Mouse (Mus musculus) heart, embryonic 12.5 days (tissue): ENCODE results near the gene Tgoln1. TPM values are rescaled to one million over a fixed set of nuclear protein-coding genes. Genes with fewer than 3 reads are reported as not detected.

Source experiments
- ATAC-seq: fragments of 200-750 bp; cut with Nextera tagmentation; 2 replicates; pipeline ENCODE4 v1.8.0; 2017; ENCODE audit warnings: moderate TSS enrichment, moderate library complexity; ENCODE audit not compliant: insufficient number of reproducible peaks, low FRiP score
- H3K27ac ChIP-seq: fragments of 300-500 bp; sonication (generic); 2 replicates; pipeline ENCODE4 v1.5.1; 2016; ENCODE audit warnings: mild to moderate bottlenecking, moderate library complexity; ENCODE audit not compliant: poor library complexity, severe bottlenecking
- H3K27me3 ChIP-seq: fragments of 300-500 bp; sonication (generic); replicated peaks from 2 replicates; pipeline ENCODE4 v1.6.1; 2016; ENCODE audit warnings: mild to moderate bottlenecking, moderate library complexity
- H3K36me3 ChIP-seq: fragments of 300-500 bp; sonication (generic); 2 replicates; pipeline ENCODE4 v1.6.1; 2016; ENCODE audit warnings: mild to moderate bottlenecking, moderate library complexity
- H3K4me1 ChIP-seq: fragments of 300-500 bp; sonication (generic); replicated peaks from 2 replicates; pipeline ENCODE4 v1.6.1; 2016; ENCODE audit warnings: mild to moderate bottlenecking
- H3K4me2 ChIP-seq: fragments of 300-500 bp; sonication (generic); 2 replicates; pipeline ENCODE4 v1.6.1; 2016; ENCODE audit warnings: mild to moderate bottlenecking, moderate library complexity
- H3K4me3 ChIP-seq: fragments of 300-500 bp; sonication (generic); 2 replicates; pipeline ENCODE4 v1.5.1; 2016; ENCODE audit warnings: mild to moderate bottlenecking
- H3K9ac ChIP-seq: fragments of 300-500 bp; sonication (generic); 2 replicates; pipeline ENCODE4 v1.6.1; 2016; ENCODE audit warnings: mild to moderate bottlenecking, moderate library complexity
- H3K9me3 ChIP-seq: fragments of 300-500 bp; sonication (generic); replicated peaks from 2 replicates; pipeline ENCODE4 v1.6.1; 2016; ENCODE audit warnings: mild to moderate bottlenecking, moderate library complexity
- WGBS: fragments of 180-500 bp; shearing (Covaris S2); methylation state at CpG from one replicate; pipeline ENCODE4 v1.1.7; 2016; 5-methylcytosine and 5-hydroxymethylcytosine counted together
- polyA plus RNA-seq: library from polyadenylated mRNA; unstranded; fragments of >200 nt; fragmentation: Nextera tagmentation; extraction: Ambion mirVana; gene quantifications from 2 replicates; pipeline ENCODE4 v1.2.1, GENCODE M21; 2016

Tgoln1 gene
- polyA plus RNA-seq, 1 experiment from 2014 or later: 27.9 TPM

DNA sequence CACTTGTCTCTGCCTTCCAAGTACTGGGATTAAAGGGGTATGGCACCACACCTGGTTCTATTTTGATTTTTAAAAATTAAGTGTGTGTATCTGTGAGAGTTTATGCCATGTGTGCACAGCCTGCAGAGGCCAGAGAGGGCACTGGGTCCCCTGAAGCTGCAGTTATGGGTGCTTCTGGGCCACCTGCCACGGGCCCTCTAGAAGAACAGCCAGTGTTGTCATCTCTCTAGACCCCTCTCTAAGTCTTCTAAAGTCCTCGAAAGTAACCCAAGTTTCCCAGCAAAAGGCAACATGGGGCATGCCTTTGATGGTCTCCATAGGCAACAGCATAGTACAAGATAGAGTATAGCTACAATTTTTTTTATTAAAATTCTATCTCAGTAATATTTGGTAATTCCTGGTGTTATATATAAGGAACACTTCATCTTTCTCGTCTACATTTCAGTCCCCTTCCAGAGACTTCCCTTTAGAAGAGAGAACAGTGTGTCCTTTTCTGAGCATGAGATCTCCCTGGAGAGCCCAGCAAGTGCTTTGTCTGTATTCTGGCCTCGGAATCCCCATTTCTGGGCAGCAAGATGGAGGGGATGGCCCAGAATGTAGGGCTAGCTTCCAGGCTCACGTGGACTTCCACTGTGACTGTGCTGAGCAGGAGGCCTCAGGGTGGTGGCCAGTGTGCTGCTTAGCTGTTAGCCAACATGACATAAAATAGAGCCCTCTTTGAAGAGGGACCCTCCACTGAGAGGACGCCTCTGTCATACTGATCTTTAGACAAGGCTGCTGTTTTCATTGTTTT lies 23.6 kb downstream of the Tgoln1 start:
- H3K9me3 ChIP-seq: no peaks in the 10 kb centered on the region
- 75% methylated on average over 6 of the region's 6 CpGs for WGBS
- H3K36me3 ChIP-seq: no peaks in the 10 kb centered on the region
- no peak overlapping the region for H3K4me2 ChIP-seq
- no peak overlapping the region for H3K27ac ChIP-seq
- H3K4me3 ChIP-seq: no peak overlapping the region
- peaks cover 10% of the 10 kb centered on the region for H3K4me1 ChIP-seq
- H3K9ac ChIP-seq: no peak overlapping the region
- H3K27me3 ChIP-seq: no peaks in the 10 kb centered on the region
- no peak for ATAC-seq

- H3K27ac ChIP-seq: no peak overlapping the region
- no peaks in the 10 kb centered on the region for H3K27me3 ChIP-seq
- H3K4me3 ChIP-seq: no peak overlapping the region
- H3K4me2 ChIP-seq: no peak overlapping the region
- no peak overlapping the region for H3K9ac ChIP-seq
- no peaks in the 10 kb centered on the region for H3K4me1 ChIP-seq
- no peak for ATAC-seq
- no peaks in the 10 kb centered on the region for H3K9me3 ChIP-seq
- H3K36me3 ChIP-seq: peaks cover 17% of the 10 kb centered on the region
Measured at GRCm38 (mm10) chr6:72590111-72590510, 26.7 kb downstream of the Tgoln1 start.

DNA sequence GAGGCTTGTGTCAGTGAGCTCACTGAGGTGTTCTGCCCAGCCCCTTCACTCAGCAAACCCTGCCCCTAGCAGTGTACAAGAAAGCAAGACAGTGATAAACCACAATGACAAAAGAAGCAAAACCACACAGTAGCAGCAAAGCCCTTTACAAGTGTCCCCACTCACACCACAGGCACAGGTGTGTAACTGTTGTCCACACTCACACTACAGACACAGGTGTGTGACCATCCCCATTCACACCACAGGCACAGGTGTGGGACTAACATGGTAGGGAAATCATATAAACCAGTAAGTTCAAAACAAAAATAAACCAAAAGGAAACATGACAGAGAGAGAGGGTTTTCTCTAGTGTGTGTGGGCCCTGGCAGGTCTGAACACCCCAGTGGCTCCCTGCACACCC lies 28.5 kb downstream of the Tgoln1 start:
- H3K9ac ChIP-seq: no peak overlapping the region
- H3K4me2 ChIP-seq: no peak overlapping the region
- H3K27me3 ChIP-seq: no peaks in the 10 kb centered on the region
- H3K4me1 ChIP-seq: no peaks in the 10 kb centered on the region
- no peak overlapping the region for H3K4me3 ChIP-seq
- no peak for ATAC-seq
- no peaks in the 10 kb centered on the region for H3K9me3 ChIP-seq
- H3K36me3 ChIP-seq: peaks cover 24% of the 10 kb centered on the region
- H3K27ac ChIP-seq: no peak overlapping the region

- Histone ChIP-seq H3K4me3 (no peak overlapping the region), H3K4me2 (no peak overlapping the region), H3K27ac (no peak overlapping the region), H3K27me3 (no peaks in the 10 kb centered on the region), H3K9ac (no peak overlapping the region), H3K9me3 (no peaks in the 10 kb centered on the region), H3K36me3 (peaks cover 24% of the 10 kb centered on the region), H3K4me1 (no peaks in the 10 kb centered on the region)
- 77% methylated on average over 3 of the region's 3 CpGs for WGBS
- ATAC-seq: no peak
Measured at GRCm38 (mm10) chr6:72586701-72587100, 30.1 kb downstream of the Tgoln1 start.

DNA sequence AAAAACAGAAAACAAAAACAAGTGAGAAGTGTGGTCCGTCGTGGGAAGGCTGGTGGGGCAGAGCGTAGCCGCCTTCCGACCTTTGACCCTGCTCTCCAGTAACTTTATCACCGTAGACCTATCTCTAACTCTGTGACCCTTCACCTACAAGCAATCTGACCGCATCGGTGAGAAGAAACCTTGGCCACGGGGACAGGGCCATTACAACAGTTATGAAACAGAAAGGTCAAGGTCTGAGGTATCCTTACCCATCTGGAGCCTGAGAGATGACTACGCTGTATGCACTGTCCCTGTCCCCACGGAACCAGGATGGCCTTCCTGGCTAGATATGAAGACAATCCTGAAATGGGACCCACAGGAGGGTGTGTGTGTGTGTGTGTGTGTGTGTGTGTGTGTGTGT lies 32.6 kb downstream of the Tgoln1 start:
- H3K4me2 ChIP-seq: no peak overlapping the region
- WGBS: 74% methylated on average over 11 of the region's 11 CpGs
- no peaks in the 10 kb centered on the region for H3K9me3 ChIP-seq
- no peak for ATAC-seq
- no peaks in the 10 kb centered on the region for H3K4me1 ChIP-seq
- no peaks in the 10 kb centered on the region for H3K27me3 ChIP-seq
- H3K36me3 ChIP-seq: peaks cover 34% of the 10 kb centered on the region
- H3K9ac ChIP-seq: no peak overlapping the region
- no peak overlapping the region for H3K27ac ChIP-seq
- H3K4me3 ChIP-seq: no peak overlapping the region

DNA sequence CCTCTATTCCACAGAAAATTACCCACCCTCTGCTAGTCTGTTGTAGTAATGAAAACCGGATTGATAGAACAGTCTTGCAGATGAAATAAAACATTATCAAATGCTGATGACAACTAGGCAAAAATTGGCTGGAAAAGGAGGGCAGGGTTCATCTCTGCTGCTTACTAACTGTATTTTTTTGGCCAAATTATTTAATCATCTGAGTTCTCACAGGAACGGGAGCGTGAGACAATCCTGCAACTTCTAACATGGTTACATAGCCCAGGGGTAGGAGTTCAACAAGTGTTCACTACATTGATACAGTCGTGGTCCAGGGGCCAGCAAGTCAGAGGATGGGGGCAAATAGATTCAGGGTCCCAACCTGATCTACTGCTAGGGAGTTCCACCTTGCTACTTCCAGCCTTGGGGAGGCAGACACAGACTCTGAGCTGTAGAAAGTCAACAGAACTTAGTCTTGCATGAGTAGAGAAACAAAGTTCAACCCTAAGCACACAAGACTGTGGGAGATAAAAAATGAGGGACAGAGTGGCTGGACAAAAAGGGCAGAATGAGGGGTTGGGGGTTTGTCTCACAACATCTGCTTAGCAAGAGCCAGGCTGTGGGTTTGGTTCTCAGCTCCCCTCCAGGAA lies 33.5 kb downstream of the Tgoln1 start:
- H3K27me3 ChIP-seq: no peaks in the 10 kb centered on the region
- H3K4me2 ChIP-seq: no peak overlapping the region
- H3K9me3 ChIP-seq: no peaks in the 10 kb centered on the region
- no peaks in the 10 kb centered on the region for H3K4me1 ChIP-seq
- ATAC-seq: no peak
- no peak overlapping the region for H3K9ac ChIP-seq
- H3K4me3 ChIP-seq: no peak overlapping the region
- 81% methylated on average over 4 of the region's 4 CpGs for WGBS
- H3K27ac ChIP-seq: no peak overlapping the region
- H3K36me3 ChIP-seq: peaks cover 41% of the 10 kb centered on the region

DNA sequence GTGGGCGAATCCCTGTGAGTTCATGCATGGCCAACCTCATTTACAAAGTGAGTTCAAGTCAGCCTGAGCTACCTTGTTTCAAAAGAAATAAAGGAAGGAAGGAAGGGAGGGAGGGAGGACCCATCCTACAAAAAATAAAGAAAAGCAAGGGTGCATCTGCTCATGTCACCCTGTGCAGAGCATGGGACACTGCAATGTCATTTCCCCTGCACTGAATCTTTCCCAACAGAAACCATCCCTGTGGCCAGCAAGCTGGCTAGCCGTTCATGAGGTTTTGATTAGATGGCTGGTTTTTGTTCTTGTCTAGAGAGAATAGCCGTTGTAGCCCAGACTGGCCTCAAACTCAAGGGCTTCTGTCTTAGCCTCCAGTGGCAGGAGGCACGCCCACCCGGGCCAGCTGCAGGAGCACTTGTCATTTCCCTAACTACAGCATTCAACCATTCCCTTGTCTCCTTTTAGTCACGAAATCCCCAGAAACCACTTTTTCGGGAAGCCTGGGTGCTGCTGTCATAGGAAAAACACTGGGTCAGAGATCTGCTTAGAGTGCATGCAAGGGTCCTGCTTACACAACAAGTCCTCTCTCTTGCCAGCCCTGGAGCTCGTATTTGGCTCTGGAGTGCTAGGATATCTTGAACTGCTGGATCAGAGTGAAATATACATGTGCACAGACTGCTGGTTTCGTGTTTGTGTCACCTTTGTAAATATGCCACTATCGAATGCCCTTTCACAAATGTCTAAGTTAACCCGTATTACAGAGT lies 35.0 kb downstream of the Tgoln1 start:
- ATAC-seq: no peak

DNA sequence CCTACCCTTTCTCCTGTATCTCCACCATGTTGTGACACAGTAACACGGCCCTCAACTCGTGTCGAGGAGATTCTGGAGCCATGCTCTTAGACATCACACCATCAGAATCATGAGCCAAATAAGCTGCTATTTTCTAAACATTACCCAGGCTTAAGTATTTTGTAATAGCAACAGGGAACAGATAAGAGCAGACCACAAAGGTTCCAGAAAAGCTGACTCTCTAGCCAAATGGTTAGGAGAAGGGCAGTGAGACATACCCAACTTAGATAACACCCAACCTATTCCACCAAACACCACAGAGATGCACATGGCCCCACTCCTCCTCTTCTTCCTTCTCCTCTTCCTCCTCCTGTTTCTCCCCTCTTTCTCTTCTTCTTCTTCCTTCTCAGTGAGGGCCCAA lies 40.8 kb downstream of the Tgoln1 start:
- Histone ChIP-seq H3K4me1 (no peaks in the 10 kb centered on the region), H3K36me3 (peaks cover 51% of the 10 kb centered on the region), H3K27ac (no peak overlapping the region), H3K4me3 (no peak overlapping the region), H3K9me3 (no peaks in the 10 kb centered on the region), H3K4me2 (no peak overlapping the region), H3K27me3 (no peaks in the 10 kb centered on the region), H3K9ac (no peak overlapping the region)
- WGBS: 88% methylated on average over 3 of the region's 3 CpGs
- ATAC-seq: no peak

More for the DNA sequence above, 35.0 kb downstream of the Tgoln1 start:
- no peak overlapping the region for H3K4me2 ChIP-seq
- 74% methylated on average over 11 of the region's 11 CpGs for WGBS
- H3K27me3 ChIP-seq: no peaks in the 10 kb centered on the region
- H3K27ac ChIP-seq: no peak overlapping the region
- no peaks in the 10 kb centered on the region for H3K4me1 ChIP-seq
- H3K4me3 ChIP-seq: no peak overlapping the region
- H3K9me3 ChIP-seq: no peaks in the 10 kb centered on the region
- no peak overlapping the region for H3K9ac ChIP-seq
- H3K36me3 ChIP-seq: peaks cover 40% of the 10 kb centered on the region

DNA sequence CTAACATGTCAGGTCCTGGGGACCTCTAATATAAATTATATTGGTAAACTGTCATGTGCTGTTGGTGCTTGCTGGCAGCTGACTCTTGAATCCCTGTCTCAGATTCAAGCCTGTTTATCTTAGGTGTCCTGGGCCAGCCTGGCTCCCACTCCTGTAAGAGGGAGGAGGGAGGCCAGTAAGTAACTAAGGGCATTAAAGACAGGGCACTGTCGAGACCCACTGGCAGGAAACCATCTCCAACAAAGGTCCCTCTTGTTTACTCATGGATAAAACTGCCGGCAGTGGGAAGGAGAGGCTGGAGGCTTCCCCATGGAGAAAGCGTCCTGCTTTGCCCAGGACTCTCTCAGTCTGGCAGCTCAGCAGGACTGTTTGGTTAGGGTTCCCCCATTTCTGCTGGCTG lies 45.0 kb downstream of the Tgoln1 start:
- Histone ChIP-seq H3K9ac (no peak overlapping the region), H3K4me1 (no peaks in the 10 kb centered on the region), H3K27me3 (no peaks in the 10 kb centered on the region), H3K9me3 (no peaks in the 10 kb centered on the region), H3K27ac (no peak overlapping the region), H3K4me2 (no peak overlapping the region), H3K36me3 (peaks cover 38% of the 10 kb centered on the region), H3K4me3 (no peak overlapping the region)
- no peak for ATAC-seq
- WGBS: 34% methylated on average over 3 of the region's 3 CpGs

- Histone ChIP-seq H3K27me3 (no peaks in the 10 kb centered on the region), H3K9ac (no peak overlapping the region), H3K4me1 (peaks cover 6% of the 10 kb centered on the region), H3K4me3 (no peak overlapping the region), H3K36me3 (peaks cover 33% of the 10 kb centered on the region), H3K27ac (no peak overlapping the region), H3K9me3 (no peaks in the 10 kb centered on the region), H3K4me2 (no peak overlapping the region)
- ATAC-seq: no peak
- WGBS: 90% methylated on average over 10 of the region's 10 CpGs
Measured at GRCm38 (mm10) chr6:72570644-72571397, 46.0 kb downstream of the Tgoln1 start.

DNA sequence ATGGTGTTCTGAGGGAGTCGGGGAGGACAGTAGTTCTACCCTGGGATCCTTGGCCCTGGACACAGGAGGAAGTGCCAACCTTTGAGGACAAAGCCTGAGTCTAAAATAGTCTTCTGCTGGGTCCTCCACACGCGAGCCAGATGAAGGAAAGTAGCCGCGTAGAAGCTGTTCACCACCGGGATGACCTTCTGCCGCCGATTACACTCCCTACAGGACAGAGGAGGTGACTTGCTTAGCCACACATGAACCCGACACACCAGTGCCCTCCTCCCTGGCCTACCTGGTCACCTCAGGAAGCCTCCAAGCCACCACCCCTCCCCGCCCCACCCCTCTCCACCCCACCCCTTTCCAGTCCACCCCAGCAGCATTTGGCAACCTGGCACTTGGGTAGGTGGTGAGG lies 48.1 kb downstream of the Tgoln1 start:
- no peak for ATAC-seq
- no peak overlapping the region for H3K4me3 ChIP-seq
- H3K27me3 ChIP-seq: no peaks in the 10 kb centered on the region
- peaks cover 18% of the 10 kb centered on the region for H3K36me3 ChIP-seq
- H3K9ac ChIP-seq: no peak overlapping the region
- WGBS: 83% methylated on average over 10 of the region's 10 CpGs
- no peak overlapping the region for H3K27ac ChIP-seq
- no peaks in the 10 kb centered on the region for H3K9me3 ChIP-seq
- peaks cover 13% of the 10 kb centered on the region for H3K4me1 ChIP-seq
- H3K4me2 ChIP-seq: no peak overlapping the region
